Mouse (Mus musculus): ENCODE data around the gene Prl8a8.

Prl8a8 gene

GRCm38 (mm10) chr13:27513117-27513516 is at the start of gene Prl8a8:
Prl8a8 (minus strand) TSS chr13:27513217.
- no peak for DNase-seq (ENCODE audit: extremely low read depth, low read depth)

GRCm38 (mm10) chr13:27553336-27553735 is 40.3 kb upstream of the Prl8a8 start:
- no peak for DNase-seq (ENCODE audit: extremely low read depth, low read depth)

GRCm38 (mm10) chr13:27523156-27523555 is 10.1 kb upstream of the Prl8a8 start:
- no peak for DNase-seq (ENCODE audit: extremely low read depth, low read depth)

GRCm38 (mm10) chr13:27507645-27508044 is 5.4 kb downstream of the Prl8a8 start:
- DNase-seq (ENCODE audit: extremely low read depth, low read depth) = no peak
